Mouse (Mus musculus): Measurements from ENCODE around the gene Gp1bb. TPM values are rescaled to one million over a fixed set of nuclear protein-coding genes. Genes with fewer than 3 reads are reported as not detected.

The Gp1bb gene
- polyA plus RNA-seq, 1 experiment = 580 TPM

DNA sequence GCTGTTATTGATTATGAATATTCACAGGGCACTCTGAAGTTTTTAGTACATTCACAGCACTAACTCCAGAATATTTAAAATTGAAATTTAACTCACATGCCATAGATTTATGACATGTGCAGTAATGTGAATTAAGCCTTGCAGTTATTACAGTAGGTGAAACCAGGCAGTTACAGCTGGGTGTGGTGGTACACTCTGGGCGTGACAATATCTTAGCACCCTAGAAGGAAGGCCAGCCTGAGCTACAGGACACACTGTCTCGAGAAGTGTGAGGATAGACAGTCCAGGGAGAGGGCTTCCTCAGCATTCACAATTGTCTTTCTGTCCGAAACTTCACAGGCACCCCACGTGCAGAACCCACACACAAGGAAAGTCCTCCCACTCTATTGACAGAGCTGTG is 22.3 kb upstream of the Gp1bb start:
- Histone ChIP-seq H3K27ac (ENCODE audit: insufficient read depth, low read depth, low read length) (peak overlapping the region; percentile 82), H3K27me3 (ENCODE audit: control insufficient read depth, insufficient read depth, low read length) (no peaks in the 10 kb centered on the region), H3K4me1 (ENCODE audit: control insufficient read depth, insufficient read depth, insufficient read length, low read length) (peaks cover 48% of the 10 kb centered on the region), H3K4me3 (ENCODE audit: low read depth, low read length) (no peak overlapping the region), H3K36me3 (ENCODE audit: control insufficient read depth, insufficient read depth, low read length) (no peaks in the 10 kb centered on the region)
- TF ChIP-seq CTCF (IDR thresholded peaks at IDR 0.05; ENCODE audit: extremely low read depth, insufficient read length, insufficient replicate concordance, low read depth, low read length) = no peak
- TF ChIP-seq POLR2A (IDR thresholded peaks at IDR 0.05; ENCODE audit: low read depth, low read length) = no peak
- WGBS = 35% methylated on average over 4 of the region's 4 CpGs

DNA sequence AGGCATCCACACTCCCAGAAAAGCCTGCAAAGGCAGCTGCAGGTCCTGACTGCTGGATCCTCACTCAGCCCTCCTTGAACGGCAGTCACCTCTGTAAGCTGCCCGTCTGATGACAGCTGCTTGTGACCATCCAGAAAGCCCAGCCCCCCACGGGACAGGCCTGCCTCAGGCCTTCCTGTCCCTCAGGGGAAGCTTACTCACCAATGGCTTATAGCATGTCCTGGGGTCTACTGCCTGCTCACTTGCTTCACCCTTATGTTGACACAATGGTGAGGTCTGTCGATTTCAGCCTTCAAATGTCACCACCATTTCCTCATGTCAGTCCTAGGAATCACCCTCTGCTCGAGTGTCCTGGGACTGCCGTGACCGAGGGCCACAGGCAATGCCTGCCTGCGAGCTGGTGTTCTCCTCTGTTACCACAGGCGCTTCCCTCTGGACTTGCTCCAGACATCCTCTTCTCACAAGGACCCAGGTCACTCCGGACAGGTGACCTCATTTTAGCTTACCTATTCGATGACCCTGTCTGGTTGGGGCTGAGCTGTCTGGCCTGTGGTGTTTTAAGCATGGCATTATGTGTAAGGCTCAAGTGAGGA is 21.3 kb upstream of the Gp1bb start:
- Histone ChIP-seq H3K36me3 (ENCODE audit: control insufficient read depth, insufficient read depth, low read length) (no peaks in the 10 kb centered on the region), H3K4me1 (ENCODE audit: control insufficient read depth, insufficient read depth, insufficient read length, low read length) (peaks cover 45% of the 10 kb centered on the region), H3K27ac (ENCODE audit: insufficient read depth, low read depth, low read length) (peak overlapping the region; percentile 55; the same call in 1 of the 2 replicates), H3K4me3 (ENCODE audit: low read depth, low read length) (no peak overlapping the region), H3K27me3 (ENCODE audit: control insufficient read depth, insufficient read depth, low read length) (no peaks in the 10 kb centered on the region)
- WGBS = 81% methylated on average over 11 of the region's 11 CpGs
- TF ChIP-seq POLR2A (IDR thresholded peaks at IDR 0.05; ENCODE audit: low read depth, low read length) (no peak), CTCF (IDR thresholded peaks at IDR 0.05; ENCODE audit: extremely low read depth, insufficient read length, insufficient replicate concordance, low read depth, low read length) (no peak)

DNA sequence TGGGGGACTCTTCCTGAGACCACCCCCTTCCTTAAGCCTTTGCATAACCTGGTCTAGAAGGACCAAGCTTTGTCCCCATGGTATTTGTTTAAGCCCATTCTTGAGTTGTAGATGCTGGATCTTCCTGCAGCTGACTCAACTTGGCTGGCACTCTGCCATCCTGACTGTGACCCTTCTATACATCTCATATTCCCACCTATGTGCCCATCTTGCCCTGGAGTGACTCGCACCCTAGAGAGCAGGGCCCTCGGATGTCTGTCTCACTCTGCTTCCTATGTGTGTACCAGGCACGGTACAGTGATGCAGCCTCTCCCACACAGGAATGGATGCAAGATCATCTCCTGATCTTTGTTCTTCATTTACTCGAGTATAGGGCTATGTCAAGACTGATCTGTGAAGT is 20.7 kb upstream of the Gp1bb start:
- no peak overlapping the region for H3K27ac ChIP-seq (ENCODE audit: insufficient read depth, low read depth, low read length)
- TF ChIP-seq CTCF (IDR thresholded peaks at IDR 0.05; ENCODE audit: extremely low read depth, insufficient read length, insufficient replicate concordance, low read depth, low read length) (no peak), POLR2A (IDR thresholded peaks at IDR 0.05; ENCODE audit: low read depth, low read length) (no peak)
- WGBS = 84% methylated on average over 4 of the region's 4 CpGs

DNA sequence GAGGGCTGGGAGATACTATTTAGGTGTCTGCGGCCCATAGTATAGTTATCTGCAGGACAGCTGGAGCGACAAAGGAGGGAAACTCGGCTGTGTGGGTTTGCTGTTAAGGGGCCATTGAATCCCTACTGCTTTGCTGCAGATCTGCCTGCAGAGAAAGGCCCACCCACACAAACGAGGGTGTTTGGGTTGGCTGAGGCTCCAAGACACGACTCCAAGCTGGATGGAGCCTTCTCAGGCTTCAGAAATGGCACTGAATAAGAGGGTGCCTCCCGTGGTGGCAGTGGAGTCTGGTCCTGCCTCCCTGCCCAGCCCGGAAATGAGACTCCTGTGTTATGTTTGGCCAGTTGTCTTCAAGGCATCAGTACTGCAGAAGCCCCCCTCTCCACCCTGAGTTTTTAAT is 20.1 kb upstream of the Gp1bb start:
- Histone ChIP-seq H3K27me3 (ENCODE audit: control insufficient read depth, insufficient read depth, low read length) (no peaks in the 10 kb centered on the region), H3K36me3 (ENCODE audit: control insufficient read depth, insufficient read depth, low read length) (no peaks in the 10 kb centered on the region), H3K27ac (ENCODE audit: insufficient read depth, low read depth, low read length) (no peak overlapping the region), H3K4me3 (ENCODE audit: low read depth, low read length) (no peak overlapping the region), H3K4me1 (ENCODE audit: control insufficient read depth, insufficient read depth, insufficient read length, low read length) (peaks cover 55% of the 10 kb centered on the region)
- WGBS = 61% methylated on average over 7 of the region's 7 CpGs
- no peak for TF ChIP-seq POLR2A (IDR thresholded peaks at IDR 0.05; ENCODE audit: low read depth, low read length)
- no peak for TF ChIP-seq CTCF (IDR thresholded peaks at IDR 0.05; ENCODE audit: extremely low read depth, insufficient read length, insufficient replicate concordance, low read depth, low read length)

More for the DNA sequence above, 20.7 kb upstream of the Gp1bb start:
- no peak overlapping the region for H3K4me3 ChIP-seq (ENCODE audit: low read depth, low read length)
- H3K27me3 ChIP-seq (ENCODE audit: control insufficient read depth, insufficient read depth, low read length) = no peaks in the 10 kb centered on the region
- H3K4me1 ChIP-seq (ENCODE audit: control insufficient read depth, insufficient read depth, insufficient read length, low read length) = peaks cover 49% of the 10 kb centered on the region
- no peaks in the 10 kb centered on the region for H3K36me3 ChIP-seq (ENCODE audit: control insufficient read depth, insufficient read depth, low read length)

DNA sequence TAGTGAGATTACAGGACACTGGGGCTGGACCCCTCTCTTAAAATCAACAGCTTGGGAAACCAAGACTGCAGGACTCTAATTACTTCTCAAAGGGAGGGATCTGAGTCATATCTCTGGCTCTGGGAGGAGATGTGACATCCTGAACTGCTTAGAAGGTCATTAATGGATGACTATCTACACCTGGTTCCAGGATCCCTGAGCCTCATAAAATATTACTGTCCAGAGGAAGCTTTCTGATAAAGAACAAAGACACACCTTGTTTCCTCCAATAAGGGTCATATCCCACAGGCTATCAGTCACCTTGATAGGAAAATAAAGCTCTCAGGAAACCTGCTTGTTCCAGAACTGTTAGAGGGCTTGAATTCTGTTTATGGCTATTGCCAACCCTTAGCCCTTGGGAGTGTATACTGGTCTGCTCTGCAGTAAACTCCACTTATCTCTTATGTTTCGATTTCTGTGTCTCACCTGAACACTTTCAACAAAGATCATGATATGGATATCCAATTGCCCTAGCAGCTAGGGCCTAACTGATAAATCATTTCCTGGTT is 17.3 kb upstream of the Gp1bb start:
- Histone ChIP-seq H3K4me1 (ENCODE audit: control insufficient read depth, insufficient read depth, insufficient read length, low read length) (peaks cover 48% of the 10 kb centered on the region), H3K4me3 (ENCODE audit: low read depth, low read length) (no peak overlapping the region), H3K36me3 (ENCODE audit: control insufficient read depth, insufficient read depth, low read length) (no peaks in the 10 kb centered on the region), H3K27me3 (ENCODE audit: control insufficient read depth, insufficient read depth, low read length) (no peaks in the 10 kb centered on the region), H3K27ac (ENCODE audit: insufficient read depth, low read depth, low read length) (peak overlapping the region; percentile 85)
- 27% methylated on average over 1 of the region's 1 CpGs for WGBS
- TF ChIP-seq POLR2A (IDR thresholded peaks at IDR 0.05; ENCODE audit: low read depth, low read length) = no peak
- no peak for TF ChIP-seq CTCF (IDR thresholded peaks at IDR 0.05; ENCODE audit: extremely low read depth, insufficient read length, insufficient replicate concordance, low read depth, low read length)

DNA sequence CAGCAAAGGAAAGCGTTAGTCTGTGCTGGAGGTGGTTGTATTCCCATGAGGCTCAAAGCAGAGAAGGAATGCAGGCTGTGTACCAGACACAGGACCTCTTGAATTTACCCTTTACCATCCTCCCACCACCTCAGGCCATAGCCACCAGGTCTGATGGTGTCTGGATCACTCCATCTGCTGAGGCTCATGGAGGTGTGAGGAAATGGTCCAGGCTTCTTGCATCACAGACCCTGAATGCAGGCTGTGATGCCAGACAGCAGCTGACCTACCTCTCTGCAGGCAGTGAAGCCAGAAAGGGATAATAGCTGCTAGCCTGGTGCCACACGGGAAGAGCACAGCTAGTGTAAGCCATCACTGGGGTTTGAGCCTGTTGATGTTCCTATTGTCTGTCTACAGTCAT is 16.2 kb upstream of the Gp1bb start:
- Histone ChIP-seq H3K27ac (ENCODE audit: insufficient read depth, low read depth, low read length) (peak overlapping the region; percentile 85), H3K27me3 (ENCODE audit: control insufficient read depth, insufficient read depth, low read length) (no peaks in the 10 kb centered on the region), H3K36me3 (ENCODE audit: control insufficient read depth, insufficient read depth, low read length) (no peaks in the 10 kb centered on the region), H3K4me3 (ENCODE audit: low read depth, low read length) (no peak overlapping the region), H3K4me1 (ENCODE audit: control insufficient read depth, insufficient read depth, insufficient read length, low read length) (peaks cover 44% of the 10 kb centered on the region)
- WGBS = 55% methylated on average over 2 of the region's 2 CpGs
- TF ChIP-seq POLR2A (IDR thresholded peaks at IDR 0.05; ENCODE audit: low read depth, low read length) (no peak), CTCF (IDR thresholded peaks at IDR 0.05; ENCODE audit: extremely low read depth, insufficient read length, insufficient replicate concordance, low read depth, low read length) (no peak)

DNA sequence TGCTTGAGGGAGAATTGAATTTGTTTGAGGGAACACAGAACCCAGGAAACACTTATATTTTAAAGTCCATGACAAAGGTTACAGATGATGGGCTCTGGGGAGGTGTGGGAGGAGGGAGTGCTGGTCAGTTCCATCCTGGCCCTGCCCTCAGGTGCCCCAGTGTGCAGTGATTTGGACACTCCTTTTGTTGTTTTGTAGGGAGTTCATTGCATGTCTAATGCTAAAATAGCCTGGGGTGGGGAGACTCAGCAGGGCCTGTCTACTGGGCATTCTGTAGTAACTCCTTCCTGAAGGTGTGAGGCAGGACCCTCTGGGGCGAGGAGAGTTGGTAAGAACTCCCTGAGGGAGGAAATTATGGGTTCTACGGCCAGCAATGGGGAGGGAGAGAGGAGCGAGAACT is 14.6 kb upstream of the Gp1bb start:
- H3K4me1 ChIP-seq (ENCODE audit: control insufficient read depth, insufficient read depth, insufficient read length, low read length) = peaks cover 45% of the 10 kb centered on the region
- no peaks in the 10 kb centered on the region for H3K36me3 ChIP-seq (ENCODE audit: control insufficient read depth, insufficient read depth, low read length)
- no peaks in the 10 kb centered on the region for H3K27me3 ChIP-seq (ENCODE audit: control insufficient read depth, insufficient read depth, low read length)
- no peak overlapping the region for H3K4me3 ChIP-seq (ENCODE audit: low read depth, low read length)
- peak overlapping the region; percentile 46; the same call in 1 of the 2 replicates for H3K27ac ChIP-seq (ENCODE audit: insufficient read depth, low read depth, low read length)
- TF ChIP-seq CTCF (IDR thresholded peaks at IDR 0.05; ENCODE audit: extremely low read depth, insufficient read length, insufficient replicate concordance, low read depth, low read length) (no peak), POLR2A (IDR thresholded peaks at IDR 0.05; ENCODE audit: low read depth, low read length) (no peak)
- WGBS = 71% methylated on average over 3 of the region's 3 CpGs

Measured in small intestine, adult 2 months (tissue).